Mouse (Mus musculus): Measurements from ENCODE around the gene Gm9573.

The Gm9573 gene

DNA sequence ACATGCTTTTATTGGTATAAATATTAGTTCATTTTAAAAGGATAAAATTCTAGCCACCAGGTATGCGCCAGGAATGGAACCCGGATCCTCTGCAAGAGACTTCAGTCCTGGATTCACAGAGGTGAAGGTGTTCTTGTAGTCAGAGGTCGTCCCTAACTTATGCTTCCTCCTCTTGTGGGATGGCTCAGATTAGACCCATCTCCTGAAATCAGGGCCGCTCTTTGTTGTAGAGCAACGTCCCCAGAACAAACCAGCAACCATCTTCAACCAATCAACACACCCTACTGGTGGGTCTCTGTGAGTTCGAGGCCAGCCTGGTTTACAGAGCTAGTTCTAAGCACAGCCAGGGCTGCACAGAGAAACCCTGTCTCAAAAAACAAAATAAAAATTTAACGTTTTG, 32.0 kb downstream of the Gm9573 start:
- no peak for DNase-seq (ENCODE audit: low spot score in 2 of 2)

DNA sequence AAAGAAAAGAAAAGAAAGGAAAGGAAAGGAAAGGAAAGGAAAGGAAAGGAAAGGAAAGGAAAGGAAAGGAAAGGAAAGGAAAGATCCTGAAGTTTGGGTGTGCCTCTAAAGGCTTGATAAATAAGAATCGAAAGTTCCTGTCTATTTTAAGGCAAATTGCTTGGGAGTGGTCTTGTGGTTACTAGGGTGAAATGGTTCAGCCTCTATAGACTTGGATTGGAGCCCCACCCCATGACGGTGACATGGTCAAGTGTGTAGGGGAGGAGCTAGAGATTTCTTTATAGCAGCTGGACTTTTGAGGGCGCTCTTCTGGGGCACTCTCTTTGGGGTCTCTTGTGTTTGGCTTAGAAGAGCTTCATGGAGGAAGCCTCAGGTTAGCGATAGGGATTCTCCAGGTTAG, 32.7 kb downstream of the Gm9573 start:
- no peak for DNase-seq (ENCODE audit: low spot score in 2 of 2)

DNA sequence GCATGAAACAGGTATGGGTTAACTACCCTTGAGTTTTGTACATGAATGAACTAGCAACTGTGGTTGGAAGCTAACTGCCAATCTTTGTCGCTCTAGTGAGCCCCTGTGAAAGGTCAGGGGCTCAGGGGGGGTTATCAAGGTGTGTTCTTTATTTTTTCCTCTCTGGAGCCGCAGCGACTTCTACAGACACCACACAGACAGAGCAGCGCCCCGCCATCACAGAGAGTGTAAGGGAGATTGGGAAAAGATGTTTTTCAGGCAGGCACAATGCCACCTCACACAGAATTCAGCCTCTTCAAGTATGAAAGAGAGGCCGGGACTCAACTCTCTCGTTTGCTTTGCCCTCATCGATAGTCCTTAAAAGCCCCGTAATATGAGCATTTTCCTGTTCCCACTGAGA, 34.3 kb downstream of the Gm9573 start:
- DNase-seq (ENCODE audit: low spot score in 2 of 2), result no peak

DNA sequence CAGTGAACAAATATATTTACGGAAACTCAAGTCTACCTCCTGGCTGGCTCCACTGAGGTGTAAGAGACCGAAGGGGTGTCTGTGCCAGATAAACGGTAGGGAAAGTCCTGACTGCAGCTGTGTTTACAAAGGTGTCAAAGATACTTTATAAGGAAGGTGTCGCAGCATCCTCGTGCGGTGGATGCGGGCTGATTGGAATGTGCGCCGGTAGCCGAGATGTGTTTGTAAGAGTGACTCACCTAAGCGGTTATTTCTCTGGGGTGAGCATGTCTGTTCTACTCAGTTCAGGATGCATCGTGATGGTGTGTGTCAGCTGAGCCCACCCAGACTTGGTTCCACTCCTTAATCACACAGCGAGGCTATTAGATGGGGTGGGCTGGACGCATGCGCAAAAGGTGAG, 34.7 kb downstream of the Gm9573 start:
- no peak for DNase-seq (ENCODE audit: low spot score in 2 of 2)

DNA sequence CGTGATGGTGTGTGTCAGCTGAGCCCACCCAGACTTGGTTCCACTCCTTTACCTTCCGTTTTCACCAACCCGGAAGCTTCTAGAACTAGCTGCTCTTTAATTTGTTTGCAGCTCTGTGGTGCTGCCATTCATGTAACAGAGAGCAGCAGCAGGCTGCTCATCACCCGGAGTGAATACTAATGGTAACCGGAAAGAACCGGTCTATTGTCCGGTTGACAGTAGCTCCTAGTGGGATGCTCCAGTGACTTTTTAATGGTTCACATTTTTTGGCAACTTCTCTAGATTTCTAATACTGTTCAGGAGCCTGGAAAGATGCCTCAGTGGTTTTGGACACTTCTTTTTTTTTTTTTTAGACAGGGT, 35.2 kb downstream of the Gm9573 start:
- no peak for DNase-seq (ENCODE audit: low spot score in 2 of 2)

DNA sequence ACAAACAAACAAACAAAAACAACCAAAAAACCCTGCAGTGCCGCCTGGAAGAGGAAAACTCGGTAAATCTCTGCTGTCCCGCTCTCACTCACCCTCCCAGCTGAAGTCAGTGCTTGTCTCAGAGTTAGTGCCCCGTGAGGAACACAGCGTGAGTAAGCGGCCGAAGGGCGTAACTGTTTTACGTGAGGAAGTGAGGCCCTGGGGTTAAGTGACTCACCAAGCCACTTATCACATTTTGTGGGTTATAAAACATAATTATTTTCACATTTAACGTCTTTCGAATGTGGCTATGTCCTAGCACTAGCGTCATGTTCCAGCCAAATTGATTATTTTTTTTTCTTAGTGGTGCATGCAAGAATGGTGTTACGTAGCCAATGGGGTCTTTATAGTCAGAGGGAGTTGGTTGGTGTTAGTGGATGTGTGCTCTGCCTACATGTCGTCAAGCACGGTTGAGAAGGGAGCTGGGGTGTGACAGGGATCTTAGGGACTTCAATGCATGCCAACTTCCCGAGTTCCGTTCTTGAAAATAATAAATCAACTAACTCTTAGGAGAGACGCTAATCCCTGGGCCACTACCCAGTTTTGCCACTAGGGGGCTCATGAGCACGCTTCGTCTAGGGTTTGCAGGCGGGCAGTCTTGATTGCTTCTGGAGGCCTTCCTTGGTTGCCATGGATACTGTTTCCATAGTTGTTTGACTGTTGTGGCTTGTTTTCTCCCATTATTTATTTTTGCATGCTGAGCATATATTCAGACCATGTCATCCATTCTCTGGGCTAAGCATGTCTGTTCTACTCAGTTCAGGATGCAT, 35.8 kb downstream of the Gm9573 start:
- DNase-seq (ENCODE audit: low spot score in 2 of 2), result peak; percentile 61 to 70

DNA sequence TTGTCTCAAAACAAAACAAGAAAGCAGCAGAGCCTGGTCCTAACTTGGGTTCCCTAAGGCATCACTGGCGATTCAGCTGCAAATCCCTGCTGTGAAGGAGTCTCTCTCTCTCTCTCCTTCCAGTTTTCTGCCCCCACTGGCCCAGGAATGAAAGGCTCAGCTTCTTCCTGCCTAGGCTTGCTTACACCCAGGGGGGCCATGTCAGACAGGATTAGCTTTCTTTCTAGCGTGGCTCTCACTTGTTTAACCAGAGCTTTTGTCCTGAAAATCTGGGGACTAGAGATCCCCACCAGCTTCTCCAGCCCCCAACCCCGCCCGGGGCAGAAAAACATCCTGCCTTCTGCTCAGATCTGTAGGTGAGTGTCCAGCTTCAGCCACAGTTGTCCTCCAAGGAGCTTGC, 38.0 kb downstream of the Gm9573 start:
- no peak for DNase-seq (ENCODE audit: low spot score in 2 of 2)

DNA sequence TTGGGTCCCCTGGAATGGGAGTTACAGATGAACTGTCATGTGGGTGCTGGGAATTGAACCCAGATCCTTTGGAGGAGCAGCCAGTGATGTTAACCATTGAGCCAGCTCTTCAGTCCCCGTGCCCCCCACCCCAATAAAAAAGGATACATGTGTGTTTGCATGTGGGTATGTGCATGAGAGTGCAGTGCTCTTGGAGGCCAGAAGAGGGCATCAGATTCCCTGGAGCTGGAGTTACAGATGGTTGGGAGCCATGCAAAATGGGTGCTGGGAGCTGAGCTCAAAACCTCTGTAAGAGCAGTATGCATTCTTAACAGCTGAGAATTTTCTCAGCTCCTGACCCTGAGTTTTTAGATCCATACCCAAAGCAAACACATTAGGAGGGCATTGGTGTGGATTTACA, 39.1 kb downstream of the Gm9573 start:
- DNase-seq (ENCODE audit: low spot score in 2 of 2), result no peak

DNA sequence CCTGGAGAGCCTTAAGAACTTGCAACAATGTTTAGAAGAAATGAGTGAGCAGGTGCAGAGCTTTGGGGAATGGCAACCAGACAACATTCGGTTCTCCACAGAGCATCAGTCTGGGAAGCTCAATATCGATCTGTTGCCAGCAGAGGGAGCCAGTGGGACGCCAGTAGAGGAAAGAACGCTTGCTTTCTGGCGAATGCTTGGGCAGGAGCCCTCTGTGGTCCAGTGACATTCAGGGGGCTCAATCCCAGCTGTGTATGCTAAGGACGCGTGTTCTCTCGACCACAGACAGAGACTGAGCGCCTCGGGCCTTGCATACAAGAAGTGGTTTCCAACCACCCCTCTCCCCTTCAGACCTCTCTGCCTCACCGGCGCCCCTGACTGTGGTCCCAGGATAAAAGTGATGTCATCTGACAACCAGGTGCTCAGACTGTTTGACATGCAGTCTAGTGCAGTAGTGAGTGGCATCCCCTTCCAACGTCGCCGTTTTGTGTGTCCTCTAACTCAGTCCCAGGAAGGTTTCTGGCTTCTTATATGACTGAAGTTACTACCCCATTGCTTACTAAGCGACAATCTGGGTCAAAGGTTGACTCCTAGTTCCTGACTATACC, 42.0 kb downstream of the Gm9573 start:
- DNase-seq (ENCODE audit: low spot score in 2 of 2), result peak; percentile 62 to 78

DNA sequence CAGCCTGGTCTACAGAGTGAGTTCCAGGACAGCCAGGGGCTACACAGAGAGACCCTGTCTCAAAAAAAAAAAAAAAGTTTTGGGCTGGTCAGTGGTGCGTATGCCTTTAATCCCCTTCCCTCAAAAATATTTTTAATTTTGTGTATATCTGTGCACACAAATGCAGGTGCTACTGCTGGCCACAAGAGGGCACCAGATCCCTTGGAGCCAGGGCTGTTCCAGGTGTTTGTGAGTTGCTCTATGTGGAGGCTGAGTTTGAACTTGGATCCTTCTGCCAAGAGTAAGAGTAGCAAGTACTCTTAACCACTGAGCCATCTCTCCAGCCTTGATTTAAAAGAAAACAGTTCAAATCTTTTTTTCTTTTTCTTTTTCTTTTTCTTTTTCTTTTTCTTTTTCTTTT, 43.5 kb downstream of the Gm9573 start:
- no peak for DNase-seq (ENCODE audit: low spot score in 2 of 2)

DNA sequence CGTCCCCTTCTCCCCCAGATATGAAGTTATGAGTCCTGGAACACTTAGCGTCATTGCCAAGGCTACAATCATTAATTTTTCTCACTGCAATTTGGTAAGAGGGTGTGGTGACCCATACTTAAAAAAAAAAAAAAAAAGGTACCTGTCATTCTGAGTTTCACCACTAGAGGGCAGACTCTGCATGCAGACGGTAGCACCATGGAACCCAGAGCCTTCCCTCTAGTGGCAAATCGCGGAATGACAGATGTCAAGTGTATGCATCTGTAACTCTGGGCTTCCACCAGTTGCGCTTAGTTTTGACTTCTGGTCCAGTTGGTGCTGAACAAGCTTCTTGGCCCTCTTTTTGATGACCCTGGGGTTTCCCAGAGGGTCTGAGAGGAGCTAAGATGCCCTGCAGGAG, 48.2 kb downstream of the Gm9573 start:
- DNase-seq (ENCODE audit: low spot score in 2 of 2), result peak; percentile 46 to 76

DNA sequence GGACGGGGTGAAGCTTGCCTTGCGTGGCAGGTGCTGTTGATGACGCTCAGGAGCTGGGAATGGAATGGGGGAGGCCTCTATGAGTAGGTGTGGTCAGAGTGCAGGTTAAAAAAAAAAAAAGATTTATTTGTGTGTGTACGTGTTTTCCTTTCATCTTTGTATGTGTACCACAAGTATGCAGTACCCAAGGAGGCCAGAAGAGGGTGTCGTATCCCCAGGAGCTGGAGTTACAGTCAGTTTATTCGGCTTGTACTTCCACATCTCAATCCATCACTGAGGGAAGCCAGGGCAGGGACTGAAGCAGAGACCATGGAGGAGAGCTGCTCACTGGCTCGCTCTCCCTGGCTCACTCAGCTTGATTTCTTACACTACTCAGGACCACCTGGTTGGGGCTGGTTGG, 55.0 kb downstream of the Gm9573 start:
- DNase-seq (ENCODE audit: low spot score in 2 of 2), result no peak

DNA sequence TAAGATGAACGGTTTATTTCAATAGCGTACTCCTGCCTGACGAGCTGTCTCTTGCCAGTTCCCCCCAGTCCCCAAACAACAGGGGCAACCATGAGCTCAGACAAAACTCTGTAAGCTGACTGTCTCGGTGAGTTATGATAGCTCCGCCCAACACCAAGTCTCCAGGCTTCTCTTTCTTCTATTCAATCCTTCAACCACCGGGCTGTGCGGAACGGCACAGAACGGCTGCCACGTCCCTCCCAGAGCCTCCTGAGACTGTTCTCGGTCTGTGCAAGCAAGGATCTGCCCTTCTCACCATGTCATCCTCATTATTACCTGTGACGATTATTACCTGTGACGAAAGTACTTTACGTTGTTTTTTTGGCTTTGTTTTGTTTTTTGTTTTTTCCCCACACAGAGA, 55.6 kb downstream of the Gm9573 start:
- no peak for DNase-seq (ENCODE audit: low spot score in 2 of 2)

DNA sequence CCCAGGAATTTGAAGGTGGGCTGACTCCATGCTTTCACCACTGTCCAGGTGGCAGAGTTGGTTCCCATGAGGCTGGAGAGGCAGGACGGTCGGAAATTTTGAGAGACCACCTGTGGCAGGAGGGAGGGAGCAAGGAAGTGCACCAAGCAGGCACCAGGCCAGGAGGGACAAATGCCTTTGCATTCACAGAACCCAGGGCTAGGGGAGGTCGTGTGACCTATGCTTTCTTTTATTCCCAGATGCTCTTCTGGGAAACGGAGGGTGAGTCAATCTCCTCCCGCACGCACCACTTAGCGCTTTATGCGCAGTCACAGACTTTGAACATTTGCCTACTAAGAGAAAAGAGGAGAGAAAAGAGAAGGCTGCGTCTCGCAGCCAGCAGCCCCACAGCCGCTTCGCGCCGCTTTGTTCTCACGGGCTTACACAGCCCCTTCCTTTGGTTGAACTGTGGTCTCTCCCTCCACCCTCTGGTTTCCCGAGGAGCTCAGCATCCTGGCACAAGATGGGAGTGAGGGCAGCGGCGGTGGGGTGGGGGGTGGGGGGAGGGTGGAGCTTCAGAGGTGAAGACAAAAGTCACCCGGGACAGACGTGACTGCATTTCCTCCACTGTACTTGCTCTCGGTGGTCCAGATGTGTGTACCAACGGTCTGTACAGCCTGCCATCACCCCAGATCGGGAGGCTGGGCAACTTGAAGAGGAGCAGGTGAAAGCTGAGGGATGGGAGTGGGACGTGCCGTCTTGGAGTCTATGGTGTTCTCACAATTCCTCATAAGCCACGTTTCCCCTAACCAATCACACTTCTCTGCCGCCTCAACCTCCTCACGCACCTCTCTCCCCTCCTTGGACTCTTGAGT, 57.1 kb downstream of the Gm9573 start:
- no peak for DNase-seq (ENCODE audit: low spot score in 2 of 2)
